Mouse (Mus musculus) limb, embryonic 14.5 days (tissue): ENCODE results near the gene Sae1. TPM values are rescaled to one million over a fixed set of nuclear protein-coding genes. Genes with fewer than 3 reads are reported as not detected.

ENCODE experiments used
- ATAC-seq: fragments of 200-750 bp; cut with Nextera tagmentation; 2 replicates; pipeline ENCODE4 v1.8.0; 2017; ENCODE audit warnings: low read depth, moderate number of reproducible peaks, moderate TSS enrichment; ENCODE audit not compliant: low FRiP score
- DNase-seq: peaks from one replicate; pipeline ENCODE4 v3.0.0-alpha.2; 2015; ENCODE audit warnings: low spot score
- H3K27ac ChIP-seq: fragments of 300-500 bp; sonication (generic); replicated peaks from 2 replicates; pipeline ENCODE4 v1.5.1; 2014; ENCODE audit warnings: low read depth, mild to moderate bottlenecking, low read length, moderate library complexity, mixed read lengths
- H3K27me3 ChIP-seq: fragments of 300-500 bp; sonication (generic); 2 replicates; pipeline ENCODE4 v1.6.1; 2014; ENCODE audit warnings: low read length, mixed read lengths; ENCODE audit not compliant: control insufficient read depth, insufficient read depth
- H3K36me3 ChIP-seq: fragments of 300-500 bp; sonication (generic); 2 replicates; pipeline ENCODE4 v1.6.1; 2014; ENCODE audit warnings: mild to moderate bottlenecking, low read length, moderate library complexity, mixed read lengths; ENCODE audit not compliant: control insufficient read depth, insufficient read depth
- H3K4me1 ChIP-seq: fragments of 300-500 bp; sonication (generic); 2 replicates; pipeline ENCODE4 v1.6.1; 2014; ENCODE audit warnings: antibody characterized with exemption, low read length, mixed read lengths; ENCODE audit not compliant: control insufficient read depth, insufficient read depth
- H3K4me2 ChIP-seq: fragments of 300-500 bp; sonication (generic); replicated peaks from 2 replicates; pipeline ENCODE4 v1.6.1; 2014; ENCODE audit warnings: low read depth, mild to moderate bottlenecking, low read length, moderate library complexity; ENCODE audit not compliant: severe bottlenecking
- H3K4me3 ChIP-seq: fragments of 300-500 bp; sonication (generic); replicated peaks from 2 replicates; pipeline ENCODE4 v1.5.1; 2014; ENCODE audit warnings: low read length
- H3K9ac ChIP-seq: fragments of 300-500 bp; sonication (generic); 2 replicates; pipeline ENCODE4 v1.6.1; 2014; ENCODE audit warnings: mild to moderate bottlenecking, low read depth, low read length, moderate library complexity; ENCODE audit not compliant: severe bottlenecking
- H3K9me3 ChIP-seq: fragments of 300-500 bp; sonication (generic); 2 replicates; pipeline ENCODE4 v1.6.1; 2016; ENCODE audit warnings: low read length; ENCODE audit not compliant: control insufficient read depth
- POLR2A ChIP-seq: fragments of 200-500 bp; IDR thresholded peaks from 2 replicates; pipeline ENCODE4 v1.8.0; 2012; ENCODE audit warnings: inconsistent platforms, mild to moderate bottlenecking, moderate library complexity, borderline replicate concordance; ENCODE audit not compliant: insufficient read depth, insufficient read length; ENCODE audit errors: extremely low read depth
- WGBS: fragments of 180-500 bp; shearing (Covaris S2); extraction: QIAGEN DNeasy Blood & Tissue Kit; methylation state at CpG from one replicate; pipeline ENCODE4 v1.1.7; 2014; 5-methylcytosine and 5-hydroxymethylcytosine counted together
- polyA plus RNA-seq, 2 experiments: library from polyadenylated mRNA; depleted of rRNA in 1 of 2; stranded (reverse) in 1 of 2; unstranded in 1 of 2; fragments of >200 nt; fragmentation: Nextera tagmentation in 1 of 2; extraction: Ambion mirVana in 1 of 2; gene quantifications; 2 replicates each; pipeline versions ENCODE4 v1.2.1 to v1.2.3; 2012 to 2014

Sae1 gene
- polyA plus RNA-seq, 2 experiments: 172 to 273 TPM

GRCm38 (mm10) chr7:16423731-16424130, 36.1 kb upstream of the Sae1 start:
- Histone ChIP-seq H3K27ac (no peak overlapping the region), H3K36me3 (peaks cover 97% of the 10 kb centered on the region)
- DNase-seq: no peak

GRCm38 (mm10) chr7:16422222-16422856, 34.7 kb upstream of the Sae1 start:
- H3K9ac ChIP-seq: no peak overlapping the region
- TF ChIP-seq POLR2A: no peak
- ATAC-seq (no peak), DNase-seq (no peak)
- H3K27ac ChIP-seq: no peak overlapping the region
- 93% methylated on average over 18 of the region's 18 CpGs for WGBS
- no peaks in the 10 kb centered on the region for H3K4me1 ChIP-seq
- no peaks in the 10 kb centered on the region for H3K9me3 ChIP-seq
- no peaks in the 10 kb centered on the region for H3K27me3 ChIP-seq
- no peak overlapping the region for H3K4me3 ChIP-seq
- H3K36me3 ChIP-seq: peaks cover 97% of the 10 kb centered on the region
- no peak overlapping the region for H3K4me2 ChIP-seq

More at GRCm38 (mm10) chr7:16423731-16424130, 36.1 kb upstream of the Sae1 start:
- no peak overlapping the region for H3K4me3 ChIP-seq
- WGBS: 94% methylated on average over 9 of the region's 9 CpGs
- H3K27me3 ChIP-seq: no peaks in the 10 kb centered on the region
- no peak overlapping the region for H3K4me2 ChIP-seq
- no peak for TF ChIP-seq POLR2A
- no peak for ATAC-seq
- H3K9ac ChIP-seq: no peak overlapping the region
- no peaks in the 10 kb centered on the region for H3K9me3 ChIP-seq
- no peaks in the 10 kb centered on the region for H3K4me1 ChIP-seq

GRCm38 (mm10) chr7:16420493-16421118, 33.0 kb upstream of the Sae1 start:
- H3K4me3 ChIP-seq: no peak overlapping the region
- 94% methylated on average over 8 of the region's 8 CpGs for WGBS
- no peaks in the 10 kb centered on the region for H3K9me3 ChIP-seq
- H3K4me1 ChIP-seq: no peaks in the 10 kb centered on the region
- no peak for TF ChIP-seq POLR2A
- peaks cover 97% of the 10 kb centered on the region for H3K36me3 ChIP-seq
- DNase-seq (no peak), ATAC-seq (no peak)
- no peak overlapping the region for H3K27ac ChIP-seq
- H3K27me3 ChIP-seq: no peaks in the 10 kb centered on the region
- H3K4me2 ChIP-seq: no peak overlapping the region
- no peak overlapping the region for H3K9ac ChIP-seq

GRCm38 (mm10) chr7:16418713-16419112, 31.1 kb upstream of the Sae1 start:
- H3K4me3 ChIP-seq: no peak overlapping the region
- no peak for TF ChIP-seq POLR2A
- peaks cover 84% of the 10 kb centered on the region for H3K36me3 ChIP-seq
- H3K4me2 ChIP-seq: no peak overlapping the region
- H3K4me1 ChIP-seq: no peaks in the 10 kb centered on the region
- WGBS: 86% methylated on average over 5 of the region's 5 CpGs
- H3K27me3 ChIP-seq: no peaks in the 10 kb centered on the region
- no peak for ATAC-seq
- no peak overlapping the region for H3K9ac ChIP-seq
- H3K9me3 ChIP-seq: no peaks in the 10 kb centered on the region
- no peak for DNase-seq
- no peak overlapping the region for H3K27ac ChIP-seq

GRCm38 (mm10) chr7:16417141-16417771, 29.6 kb upstream of the Sae1 start:
- Histone ChIP-seq H3K9me3 (no peaks in the 10 kb centered on the region), H3K9ac (no peak overlapping the region), H3K27ac (no peak overlapping the region), H3K4me2 (no peak overlapping the region), H3K36me3 (peaks cover 78% of the 10 kb centered on the region), H3K4me3 (no peak overlapping the region), H3K27me3 (no peaks in the 10 kb centered on the region), H3K4me1 (no peaks in the 10 kb centered on the region)
- ATAC-seq (no peak), DNase-seq (no peak)
- no peak for TF ChIP-seq POLR2A
- 91% methylated on average over 10 of the region's 10 CpGs for WGBS
